In the genomic region with DNA sequence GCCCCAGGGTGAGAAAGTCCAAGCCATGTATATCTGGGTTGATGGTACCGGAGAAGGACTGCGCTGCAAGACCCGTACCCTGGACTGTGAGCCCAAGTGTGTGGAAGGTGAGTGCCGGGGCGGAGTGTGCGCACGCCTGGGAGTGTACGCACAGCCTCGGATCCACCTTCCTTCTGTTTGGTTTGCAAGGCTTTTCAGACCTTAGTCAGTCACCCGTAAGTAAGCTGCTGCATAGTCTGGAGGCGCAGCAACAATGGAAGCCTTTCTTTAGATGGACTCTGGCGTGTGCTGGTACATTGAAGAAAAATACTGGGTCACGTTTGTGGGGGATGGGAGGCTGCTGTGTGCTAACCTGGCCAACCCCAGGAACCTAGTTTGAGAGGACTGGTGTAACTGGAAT, we compare ENCODE assay signal across 13 mouse cellular contexts. TPM values are rescaled to one million over a fixed set of nuclear protein-coding genes. Genes with fewer than 3 reads are reported as not detected.
DNase-seq lines count a peak whose midpoint lies in the region; ATAC-seq and TF ChIP-seq lines count a peak whose summit lies in the region.
"Had no signal": no experiment of that assay in that cellular context is flagged by ENCODE, and none has a peak within 500 bp of the region (broad histone marks: within the 10 kb centered on the region; RNA-seq: fewer than 3 reads in every experiment).

No protein-coding gene starts in this region.

- TF ChIP-seq CTCF in liver, adult 2 months (IDR thresholded peaks at IDR 0.05; ENCODE audit: low read depth, low read length) = no peak
- no peak for TF ChIP-seq CTCF in olfactory bulb, adult 2 months (IDR thresholded peaks at IDR 0.05; ENCODE audit: insufficient read depth, low read depth, low read length)

- no peak overlapping the region for H3K27ac ChIP-seq in liver, adult 2 months (replicated peaks; ENCODE audit: insufficient read depth, low read depth, low read length)
- no peak overlapping the region for H3K27ac ChIP-seq in liver, embryonic 11.5 days (ENCODE audit: low read depth, low read length)
- H3K27ac ChIP-seq in forebrain, embryonic 10.5 days = peak overlapping the region; percentile 72
- no peak overlapping the region for H3K27ac ChIP-seq in liver, embryonic 15.5 days (replicated peaks)
- H3K27ac ChIP-seq in olfactory bulb, adult 2 months (ENCODE audit: insufficient read depth, low read depth, low read length) = peak overlapping the region; percentile 54; the same call in 1 of the 2 replicates

- H3K4me3 ChIP-seq in liver, adult 2 months (ENCODE audit: insufficient read depth, low read depth, low read length) = peak overlapping the region; percentile 20; the same call in 1 of the 2 replicates
- H3K4me3 ChIP-seq in liver, embryonic 11.5 days (ENCODE audit: low read depth, low read length) = no peak overlapping the region
- H3K4me3 ChIP-seq in forebrain, embryonic 10.5 days = peak overlapping the region; percentile 88
- 0 out of 2 replicates have a peak overlapping the region, but pooled peaks have one; percentile 7 for H3K4me3 ChIP-seq in liver, embryonic 15.5 days (replicated peaks)
- peak overlapping the region; percentile 38 for H3K4me3 ChIP-seq in olfactory bulb, adult 2 months (ENCODE audit: insufficient read depth, low read depth, low read length)

- no peak for ATAC-seq in liver, embryonic 11.5 days (replicated peaks; ENCODE audit: low FRiP score)
- ATAC-seq in liver, embryonic 15.5 days (ENCODE audit: insufficient read depth) = no peak
- ATAC-seq: activated CD4-positive, CD25-positive, alpha-beta regulatory T cell, adult 4 months had no signal

- no peaks in the 10 kb centered on the region for H3K9me3 ChIP-seq in liver, embryonic 11.5 days (ENCODE audit: control insufficient read depth, low read length)
- H3K9me3 ChIP-seq in forebrain, embryonic 10.5 days = no peaks in the 10 kb centered on the region
- H3K9me3 ChIP-seq in liver, embryonic 15.5 days (replicated peaks) = no peaks in the 10 kb centered on the region

- H3K79me2 ChIP-seq in liver, adult 2 months (ENCODE audit: control insufficient read depth, insufficient read depth, low read length) = peaks cover 16% of the 10 kb centered on the region; the same call in 1 of the 2 replicates

- 88% methylated on average over 13 of the region's 13 CpGs for WGBS in liver, adult 2 months
- 94% methylated on average over 13 of the region's 13 CpGs for WGBS in liver, embryonic 11.5 days
- WGBS in forebrain, embryonic 10.5 days = 34% methylated on average over 13 of the region's 13 CpGs
- WGBS in liver, embryonic 15.5 days (ENCODE audit: insufficient replicate concordance) = 88% methylated on average over 13 of the region's 13 CpGs
- WGBS in olfactory bulb, adult 2 months = 48% methylated on average over 13 of the region's 13 CpGs

- no peak for TF ChIP-seq POLR2A in liver, adult 2 months (IDR thresholded peaks at IDR 0.05; ENCODE audit: extremely low read depth, insufficient read depth, low read length)
- no peak for TF ChIP-seq POLR2A in olfactory bulb, adult 2 months (IDR thresholded peaks at IDR 0.05; ENCODE audit: insufficient read depth, low read depth, low read length)

- H3K9ac ChIP-seq in liver, adult 2 months (ENCODE audit: low read depth, low read length) = peak overlapping the region; percentile 40; the same call in 1 of the 2 replicates
- no peak overlapping the region for H3K9ac ChIP-seq in liver, embryonic 11.5 days (ENCODE audit: low read depth, low read length)
- H3K9ac ChIP-seq in liver, embryonic 15.5 days = no peak overlapping the region

- no peak overlapping the region for H3K4me2 ChIP-seq in liver, embryonic 11.5 days
- peak overlapping the region; percentile 86; the same call in 1 of the 2 replicates for H3K4me2 ChIP-seq in liver, embryonic 15.5 days

- no peak for DNase-seq in liver, adult 2 months (ENCODE audit: extremely low read depth, low read depth, low spot score)
- DNase-seq in liver, embryonic 11.5 days (ENCODE audit: low spot score) = no peak
- DNase-seq in forebrain, embryonic 10.5 days (ENCODE audit: extremely low spot score, low spot score) = peak; percentile 45
- no peak for DNase-seq in spleen, adult 18-20 months
- no peak for DNase-seq in yolk sac, embryonic 10.5 days (ENCODE audit: low spot score)
- DNase-seq in layer of hippocampus, adult 9-10 months (ENCODE audit: low spot score) = no peak
- DNase-seq: cerebellum, adult 8-10 months; heart, postnatal 14 days had no signal

- peaks cover 51% of the 10 kb centered on the region for H3K36me3 ChIP-seq in liver, adult 2 months (ENCODE audit: control insufficient read depth, insufficient read depth, low read length)
- H3K36me3 ChIP-seq in liver, embryonic 11.5 days (ENCODE audit: control insufficient read depth, insufficient read depth, low read length) = peaks cover 43% of the 10 kb centered on the region
- H3K36me3 ChIP-seq in forebrain, embryonic 10.5 days (replicated peaks) = peaks cover 54% of the 10 kb centered on the region
- H3K36me3 ChIP-seq in liver, embryonic 15.5 days (replicated peaks) = peaks cover 56% of the 10 kb centered on the region

- peaks cover 8% of the 10 kb centered on the region; the same call in 1 of the 2 replicates for H3K4me1 ChIP-seq in liver, adult 2 months (ENCODE audit: control insufficient read depth, insufficient read depth, low read length)
- peaks cover 10% of the 10 kb centered on the region for H3K4me1 ChIP-seq in liver, embryonic 11.5 days (replicated peaks; ENCODE audit: control insufficient read depth, insufficient read depth, low read length)
- H3K4me1 ChIP-seq in forebrain, embryonic 10.5 days = peaks cover 46% of the 10 kb centered on the region
- peaks cover 40% of the 10 kb centered on the region for H3K4me1 ChIP-seq in liver, embryonic 15.5 days (replicated peaks)
- peaks cover 19% of the 10 kb centered on the region for H3K4me1 ChIP-seq in olfactory bulb, adult 2 months (ENCODE audit: control insufficient read depth, insufficient read depth, low read length)

- no peaks in the 10 kb centered on the region for H3K27me3 ChIP-seq in liver, adult 2 months (ENCODE audit: control insufficient read depth, insufficient read depth, low read length)
- no peaks in the 10 kb centered on the region for H3K27me3 ChIP-seq in liver, embryonic 11.5 days (replicated peaks; ENCODE audit: control insufficient read depth, insufficient read depth, low read length)
- no peaks in the 10 kb centered on the region for H3K27me3 ChIP-seq in forebrain, embryonic 10.5 days (ENCODE audit: poor library complexity, severe bottlenecking)
- no peaks in the 10 kb centered on the region for H3K27me3 ChIP-seq in liver, embryonic 15.5 days

RNA-seq across cellular contexts. Expression of a gene that starts 3.0 kb away (rescaled TPM):
- 0.20 and 0.83 TPM in 2 replicates for total RNA-seq in liver, adult 2 months (2014; rRNA removed)
- polyA plus RNA-seq in liver, adult 2 months (2012; rRNA removed) = 0.37 and 0.80 TPM in 2 replicates
- 0.21 and 0.45 TPM in 2 replicates for polyA plus RNA-seq in liver, embryonic 11.5 days (2014; fragmentation: Nextera tagmentation; extraction: Ambion mirVana)
- 0.33 and 0.39 TPM in 2 replicates for polyA plus RNA-seq in forebrain, embryonic 10.5 days (2016; fragmentation: Nextera tagmentation; extraction: Ambion mirVana)
- 0.55 TPM in 2 replicates for polyA plus RNA-seq in liver, embryonic 15.5 days (2015; fragmentation: Nextera tagmentation; extraction: Ambion mirVana)
- not detected in 2 replicates for polyA plus RNA-seq in olfactory bulb, adult 2 months (2012; ENCODE audit: insufficient read depth, insufficient read length, low replicate concordance, missing spikeins)

RNA-seq across cellular contexts. Expression of a gene that starts 3.3 kb away (rescaled TPM):
- 370 and 719 TPM in 2 replicates for total RNA-seq in liver, adult 2 months (2014; rRNA removed)
- 620 and 776 TPM in 2 replicates for polyA plus RNA-seq in liver, adult 2 months (2012; rRNA removed)
- 129 and 146 TPM in 2 replicates for polyA plus RNA-seq in liver, embryonic 11.5 days (2014; fragmentation: Nextera tagmentation; extraction: Ambion mirVana)
- polyA plus RNA-seq in forebrain, embryonic 10.5 days (2016; fragmentation: Nextera tagmentation; extraction: Ambion mirVana) = 129 and 136 TPM in 2 replicates
- polyA plus RNA-seq in liver, embryonic 15.5 days (2015; fragmentation: Nextera tagmentation; extraction: Ambion mirVana) = 117 and 128 TPM in 2 replicates
- polyA plus RNA-seq in olfactory bulb, adult 2 months (2012; ENCODE audit: insufficient read depth, insufficient read length, low replicate concordance, missing spikeins) = 474 and 913 TPM in 2 replicates

RNA-seq across cellular contexts. Expression of a gene that starts 11.5 kb away (rescaled TPM):
- total RNA-seq in liver, adult 2 months (2014; rRNA removed) = not detected in 2 replicates
- polyA plus RNA-seq in liver, adult 2 months (2012; rRNA removed) = not detected in 2 replicates
- polyA plus RNA-seq in liver, embryonic 11.5 days (2014; fragmentation: Nextera tagmentation; extraction: Ambion mirVana) = not detected in 2 replicates
- polyA plus RNA-seq in forebrain, embryonic 10.5 days (2016; fragmentation: Nextera tagmentation; extraction: Ambion mirVana) = not detected in 2 replicates
- not detected in 2 replicates for polyA plus RNA-seq in liver, embryonic 15.5 days (2015; fragmentation: Nextera tagmentation; extraction: Ambion mirVana)
- not detected in 2 replicates for polyA plus RNA-seq in olfactory bulb, adult 2 months (2012; ENCODE audit: insufficient read depth, insufficient read length, low replicate concordance, missing spikeins)
- total RNA-seq: heart, postnatal 14 days had no signal
- polyA plus RNA-seq: lung, embryonic 16.5 days; thymus, postnatal 0 days had no signal

RNA-seq across cellular contexts. Expression of a gene that starts 28.9 kb away (rescaled TPM):
- 0.07 and 0.09 TPM in 2 replicates for total RNA-seq in liver, adult 2 months (2014; rRNA removed)
- polyA plus RNA-seq in liver, adult 2 months (2012; rRNA removed) = 0.10 TPM in 2 replicates
- polyA plus RNA-seq in liver, embryonic 11.5 days (2014; fragmentation: Nextera tagmentation; extraction: Ambion mirVana) = 0.40 and 0.49 TPM in 2 replicates
- polyA plus RNA-seq in forebrain, embryonic 10.5 days (2016; fragmentation: Nextera tagmentation; extraction: Ambion mirVana) = 0.60 and 0.61 TPM in 2 replicates
- 0.06 TPM in 2 replicates for polyA plus RNA-seq in liver, embryonic 15.5 days (2015; fragmentation: Nextera tagmentation; extraction: Ambion mirVana)
- polyA plus RNA-seq in olfactory bulb, adult 2 months (2012; ENCODE audit: insufficient read depth, insufficient read length, low replicate concordance, missing spikeins) = not detected in 2 replicates
- total RNA-seq: heart, postnatal 14 days had no signal

RNA-seq across cellular contexts. Expression of a gene that starts 59.1 kb away (rescaled TPM):
- 0.09 TPM in 1 of 2 replicates, not detected in the other for total RNA-seq in liver, adult 2 months (2014; rRNA removed)
- polyA plus RNA-seq in liver, adult 2 months (2012; rRNA removed) = not detected in 2 replicates
- 0.07 TPM in 1 of 2 replicates, not detected in the other for polyA plus RNA-seq in liver, embryonic 11.5 days (2014; fragmentation: Nextera tagmentation; extraction: Ambion mirVana)
- not detected in 2 replicates for polyA plus RNA-seq in forebrain, embryonic 10.5 days (2016; fragmentation: Nextera tagmentation; extraction: Ambion mirVana)
- polyA plus RNA-seq in liver, embryonic 15.5 days (2015; fragmentation: Nextera tagmentation; extraction: Ambion mirVana) = not detected in 2 replicates
- polyA plus RNA-seq in olfactory bulb, adult 2 months (2012; ENCODE audit: insufficient read depth, insufficient read length, low replicate concordance, missing spikeins) = not detected in 2 replicates
- total RNA-seq: heart, postnatal 14 days had no signal
- polyA plus RNA-seq: activated CD4-positive, CD25-positive, alpha-beta regulatory T cell, adult 4 months; lung, embryonic 16.5 days had no signal

Comparison
In these comparisons a context has a peak if more than half of its experiments do, and no peak if none do; other contexts are left out.
1. H3K27ac ChIP-seq: peak in forebrain, embryonic 10.5 days (single experiment) and olfactory bulb, adult 2 months (single experiment); none in liver, adult 2 months (single experiment), liver, embryonic 11.5 days (single experiment) and liver, embryonic 15.5 days (single experiment).